Mouse (Mus musculus) effector memory CD4-positive, alpha-beta T cell, adult 5 months (primary cell): ENCODE measurements around the gene Trpc5os. TPM values are rescaled to one million over a fixed set of nuclear protein-coding genes. Genes with fewer than 3 reads are reported as not detected.

Source experiments
- polyA plus RNA-seq: library from polyadenylated mRNA; unstranded; fragments of 100-300 nt; shearing (Covaris generic); gene quantifications from one replicate; pipeline ENCODE4 v1.2.1, GENCODE M21; 2017

The Trpc5os gene
- polyA plus RNA-seq, result not detected

GRCm38 (mm10) chrX:144456281-144456680, at the start of gene Trpc5os:
TSS of gene Trpc5os (plus strand) at chrX:144456581.

Other genes with a start within 250 kb of the Trpc5os start
- 10.1 TPM for gene Alg13, start 138.8 kb upstream of the Trpc5os start, polyA plus RNA-seq
- not detected for gene Trpc5, start 231.6 kb downstream of the Trpc5os start, polyA plus RNA-seq
- gene Rtl4, start 232.3 kb downstream of the Trpc5os start, polyA plus RNA-seq, result not detected